Mouse (Mus musculus): ENCODE measurements around the gene Unk. TPM values are rescaled to one million over a fixed set of nuclear protein-coding genes. Genes with fewer than 3 reads are reported as not detected.

Unk gene
- polyA plus RNA-seq, 1 experiment = 48.1 TPM

- DNase-seq = no peak
- Histone ChIP-seq H3K27ac (ENCODE audit: insufficient read depth, low read length) (no peak overlapping the region), H3K4me1 (ENCODE audit: control insufficient read depth, insufficient read depth, low read length) (peaks cover 10% of the 10 kb centered on the region; the same call in 1 of the 2 replicates), H3K4me3 (replicated peaks; ENCODE audit: insufficient read depth, low read depth, low read length) (no peak overlapping the region), H3K27me3 (ENCODE audit: control insufficient read depth, insufficient read depth, low read length) (no peaks in the 10 kb centered on the region)
- TF ChIP-seq CTCF (IDR thresholded peaks at IDR 0.05; ENCODE audit: borderline replicate concordance, insufficient read depth, low read depth, low read length) = no peak
- TF ChIP-seq POLR2A (IDR thresholded peaks at IDR 0.05; ENCODE audit: borderline replicate concordance, insufficient read depth, low read length) = no peak
- WGBS = 85% methylated on average over 7 of the region's 7 CpGs
Measured at GRCm38 (mm10) chr11:115999027-115999426, 31.1 kb upstream of the Unk start.

- no peak overlapping the region for H3K27ac ChIP-seq (ENCODE audit: insufficient read depth, low read length)
- WGBS = 13% methylated on average over 14 of the region's 14 CpGs
- DNase-seq = peak; percentile 71 to 84
- peaks cover 10% of the 10 kb centered on the region; the same call in 1 of the 2 replicates for H3K4me1 ChIP-seq (ENCODE audit: control insufficient read depth, insufficient read depth, low read length)
- no peaks in the 10 kb centered on the region for H3K27me3 ChIP-seq (ENCODE audit: control insufficient read depth, insufficient read depth, low read length)
- TF ChIP-seq CTCF (IDR thresholded peaks at IDR 0.05; ENCODE audit: borderline replicate concordance, insufficient read depth, low read depth, low read length) = peak; percentile 67
- TF ChIP-seq POLR2A (IDR thresholded peaks at IDR 0.05; ENCODE audit: borderline replicate concordance, insufficient read depth, low read length) = no peak
- no peak overlapping the region for H3K4me3 ChIP-seq (replicated peaks; ENCODE audit: insufficient read depth, low read depth, low read length)
Measured at GRCm38 (mm10) chr11:115999538-116000143, 30.5 kb upstream of the Unk start.

DNA sequence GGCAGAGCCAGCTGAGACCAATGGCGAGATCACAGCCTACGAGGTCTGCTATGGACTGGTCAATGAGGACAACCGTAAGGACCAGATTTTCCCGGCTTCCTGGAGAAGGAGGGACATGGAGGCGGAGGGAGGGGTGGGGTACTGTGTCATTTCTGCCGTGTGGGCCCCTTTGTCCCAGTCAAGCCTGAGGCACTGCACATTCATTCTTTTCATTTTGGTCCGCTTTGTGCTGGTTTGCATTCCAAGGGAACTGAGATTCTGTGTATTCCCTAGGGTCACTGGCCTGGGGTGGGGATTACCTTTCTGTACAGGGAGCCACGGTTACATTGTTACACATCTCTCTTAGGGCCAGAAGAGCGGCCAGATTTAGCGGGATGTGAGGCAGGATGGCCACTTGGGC, 29.5 kb upstream of the Unk start:
- H3K27me3 ChIP-seq (ENCODE audit: control insufficient read depth, insufficient read depth, low read length) = no peaks in the 10 kb centered on the region
- 78% methylated on average over 10 of the region's 10 CpGs for WGBS
- peaks cover 15% of the 10 kb centered on the region for H3K4me1 ChIP-seq (ENCODE audit: control insufficient read depth, insufficient read depth, low read length)
- no peak overlapping the region for H3K27ac ChIP-seq (ENCODE audit: insufficient read depth, low read length)
- no peak for TF ChIP-seq CTCF (IDR thresholded peaks at IDR 0.05; ENCODE audit: borderline replicate concordance, insufficient read depth, low read depth, low read length)
- no peak for TF ChIP-seq POLR2A (IDR thresholded peaks at IDR 0.05; ENCODE audit: borderline replicate concordance, insufficient read depth, low read length)
- H3K4me3 ChIP-seq (replicated peaks; ENCODE audit: insufficient read depth, low read depth, low read length) = no peak overlapping the region
- no peak for DNase-seq

DNA sequence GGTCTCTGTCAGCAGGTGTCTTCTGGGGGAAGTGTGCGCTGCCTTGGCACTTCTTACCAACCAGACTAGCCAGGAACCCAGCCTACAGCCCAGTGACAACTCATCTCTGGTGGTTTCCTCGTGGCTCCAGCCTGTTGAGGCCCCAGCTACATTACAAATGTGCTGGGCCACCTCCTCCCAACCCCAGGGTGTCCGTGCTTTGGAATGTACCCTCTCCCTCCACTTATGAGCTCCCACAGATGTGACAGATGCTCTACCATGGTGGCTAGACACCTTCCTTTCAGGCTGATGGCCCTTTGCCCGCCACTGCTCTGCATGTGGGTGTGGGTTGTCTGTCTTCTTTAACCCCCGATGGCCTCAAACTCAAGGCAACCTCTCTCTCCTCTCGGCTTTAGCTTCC, 28.4 kb upstream of the Unk start:
- TF ChIP-seq CTCF (IDR thresholded peaks at IDR 0.05; ENCODE audit: borderline replicate concordance, insufficient read depth, low read depth, low read length) (no peak), POLR2A (IDR thresholded peaks at IDR 0.05; ENCODE audit: borderline replicate concordance, insufficient read depth, low read length) (no peak)
- Histone ChIP-seq H3K27ac (ENCODE audit: insufficient read depth, low read length) (no peak overlapping the region), H3K4me3 (replicated peaks; ENCODE audit: insufficient read depth, low read depth, low read length) (no peak overlapping the region), H3K4me1 (ENCODE audit: control insufficient read depth, insufficient read depth, low read length) (peaks cover 16% of the 10 kb centered on the region), H3K27me3 (ENCODE audit: control insufficient read depth, insufficient read depth, low read length) (no peaks in the 10 kb centered on the region)
- 65% methylated on average over 6 of the region's 6 CpGs for WGBS
- no peak for DNase-seq

GRCm38 (mm10) chr11:116002894-116003293, 27.2 kb upstream of the Unk start:
- TF ChIP-seq CTCF (IDR thresholded peaks at IDR 0.05; ENCODE audit: borderline replicate concordance, insufficient read depth, low read depth, low read length) (no peak), POLR2A (IDR thresholded peaks at IDR 0.05; ENCODE audit: borderline replicate concordance, insufficient read depth, low read length) (no peak)
- 89% methylated on average over 3 of the region's 3 CpGs for WGBS

DNA sequence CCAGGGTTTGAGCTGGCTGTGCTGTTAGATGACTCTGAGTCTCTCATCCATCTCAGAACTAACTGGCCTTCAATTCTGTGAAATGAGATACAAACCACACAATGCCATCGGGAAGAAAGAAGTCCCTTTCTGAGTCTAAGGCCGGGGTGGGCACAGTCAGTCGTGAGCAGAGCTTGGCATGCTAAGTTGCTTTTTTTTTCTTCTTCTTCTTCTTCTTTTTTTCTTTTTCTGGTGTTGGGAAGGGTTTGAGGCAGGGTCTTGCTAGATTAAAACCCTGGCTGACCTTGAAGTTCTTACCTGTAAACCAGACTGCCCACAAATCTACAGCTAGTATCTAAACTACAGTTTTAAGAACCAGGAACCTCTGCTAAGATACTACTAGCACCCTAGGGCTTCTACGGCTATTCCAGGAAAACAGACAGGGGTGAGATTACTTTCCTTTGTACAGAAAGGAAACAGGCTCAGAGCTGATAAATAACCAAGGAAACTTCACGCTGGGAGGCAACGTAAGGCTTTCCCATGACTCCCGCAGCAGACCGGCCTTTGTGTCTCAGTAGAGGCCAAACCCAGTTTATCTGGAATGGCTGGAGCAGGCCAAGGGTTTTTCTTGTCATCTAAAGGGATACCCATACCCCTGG, 25.8 kb upstream of the Unk start:
- TF ChIP-seq CTCF (IDR thresholded peaks at IDR 0.05; ENCODE audit: borderline replicate concordance, insufficient read depth, low read depth, low read length) (no peak), POLR2A (IDR thresholded peaks at IDR 0.05; ENCODE audit: borderline replicate concordance, insufficient read depth, low read length) (no peak)
- 73% methylated on average over 8 of the region's 8 CpGs for WGBS
- Histone ChIP-seq H3K4me3 (replicated peaks; ENCODE audit: insufficient read depth, low read depth, low read length) (no peak overlapping the region), H3K27me3 (ENCODE audit: control insufficient read depth, insufficient read depth, low read length) (no peaks in the 10 kb centered on the region), H3K4me1 (ENCODE audit: control insufficient read depth, insufficient read depth, low read length) (peaks cover 23% of the 10 kb centered on the region), H3K27ac (ENCODE audit: insufficient read depth, low read length) (no peak overlapping the region)
- no peak for DNase-seq

More at GRCm38 (mm10) chr11:116002894-116003293, 27.2 kb upstream of the Unk start:
- no peak for DNase-seq
- Histone ChIP-seq H3K4me3 (replicated peaks; ENCODE audit: insufficient read depth, low read depth, low read length) (no peak overlapping the region), H3K27ac (ENCODE audit: insufficient read depth, low read length) (no peak overlapping the region), H3K4me1 (ENCODE audit: control insufficient read depth, insufficient read depth, low read length) (peaks cover 17% of the 10 kb centered on the region), H3K27me3 (ENCODE audit: control insufficient read depth, insufficient read depth, low read length) (no peaks in the 10 kb centered on the region)

- TF ChIP-seq POLR2A (IDR thresholded peaks at IDR 0.05; ENCODE audit: borderline replicate concordance, insufficient read depth, low read length) (no peak), CTCF (IDR thresholded peaks at IDR 0.05; ENCODE audit: borderline replicate concordance, insufficient read depth, low read depth, low read length) (peak; percentile 16; the same call in 1 of the 2 replicates)
- H3K27ac ChIP-seq (ENCODE audit: insufficient read depth, low read length) = no peak overlapping the region
- DNase-seq = peak; percentile 47 to 49
- peaks cover 27% of the 10 kb centered on the region for H3K4me1 ChIP-seq (ENCODE audit: control insufficient read depth, insufficient read depth, low read length)
- H3K4me3 ChIP-seq (replicated peaks; ENCODE audit: insufficient read depth, low read depth, low read length) = no peak overlapping the region
- 17% methylated on average over 54 of the region's 54 CpGs for WGBS
- H3K27me3 ChIP-seq (ENCODE audit: control insufficient read depth, insufficient read depth, low read length) = no peaks in the 10 kb centered on the region
Measured at GRCm38 (mm10) chr11:116004840-116005700, 25.1 kb upstream of the Unk start.

All from cerebellum, adult 2 months (tissue).